Mouse (Mus musculus): Measurements from ENCODE around the gene Gm20937. TPM values are rescaled to one million over a fixed set of nuclear protein-coding genes. Genes with fewer than 3 reads are reported as not detected.
"Not testable (repeated sequence)": the region's sequence is repeated elsewhere in the genome, so short reads cannot be mapped to it uniquely, and the experiment has no call there.

The Gm20937 gene
- total RNA-seq (2021): not detected
- long read RNA-seq, experiment 1: 0 reads
- long read RNA-seq, experiment 2: 0 reads

DNA sequence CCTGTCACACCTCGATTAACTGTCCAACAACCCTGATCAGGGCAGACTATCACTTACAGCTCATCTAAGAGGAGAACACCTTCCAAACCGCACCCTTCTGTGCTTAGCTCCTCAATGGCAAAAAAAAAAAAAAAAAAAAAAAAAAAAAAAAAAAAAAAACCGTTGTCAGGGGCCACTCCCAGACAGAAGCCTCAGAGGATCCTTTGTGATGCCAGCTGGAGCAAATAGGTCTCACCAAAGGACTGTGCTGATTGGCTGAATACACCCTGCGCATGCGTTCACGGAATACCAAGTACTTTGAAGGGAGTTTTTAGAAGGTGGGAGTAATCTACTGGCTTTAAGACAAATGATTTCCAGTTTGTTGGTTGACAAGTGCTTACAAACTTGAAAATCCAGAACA is at the start of gene Gm20937:
Gene Gm20937, minus strand, starts transcription at position 101 of the 400 bp plus-strand sequence.
- DNase-seq: not testable (repeated sequence)

Other genes with a start within 250 kb of the Gm20937 start
- gene Gm20816, start 243.1 kb upstream of the Gm20937 start, total RNA-seq (2021): not detected